Mouse (Mus musculus) liver, postnatal 0 days (tissue): ENCODE results near the gene Trappc10.

ENCODE experiments used
- CTCF ChIP-seq: sonication (generic); IDR thresholded peaks from 2 replicates; pipeline ENCODE4 v1.5.1; 2016; ENCODE audit warnings: antibody characterized with exemption, low read depth
- EP300 ChIP-seq: IDR thresholded peaks from 2 replicates; pipeline ENCODE4 v1.6.1; 2016; ENCODE audit warnings: antibody characterized with exemption, low read depth, mild to moderate bottlenecking

GRCm38 (mm10) chr10:78183577-78183976 is 60.9 kb downstream of the Trappc10 start:
- no peak for TF ChIP-seq CTCF
- no peak for TF ChIP-seq EP300
